Mouse (Mus musculus) kidney, postnatal 25 days (tissue): ENCODE measurements at regions not wholly inside any gene's neighbourhood (a gene's known extent, or its start where the extent isn't known, plus 50 kb on each side); places are given as distances from the start of the nearest gene placed in this dataset.
A peak's percentile ranks its signal among the peaks of the same experiment; 100 is the strongest.
"Not testable (repeated sequence)": the region's sequence is repeated elsewhere in the genome, so short reads cannot be mapped to it uniquely, and the experiment has no call there.

Source experiments
- DNase-seq, 2 experiments: peaks; one replicate each; pipeline ENCODE4 v3.0.0; 2021; ENCODE audit warnings: mixed read lengths in 2 of 2

- DNase-seq = no peak
These were observed 186.3 kb upstream of the Tmem45b start for GRCm38 (mm10) chr9:31650362-31651130.

DNA sequence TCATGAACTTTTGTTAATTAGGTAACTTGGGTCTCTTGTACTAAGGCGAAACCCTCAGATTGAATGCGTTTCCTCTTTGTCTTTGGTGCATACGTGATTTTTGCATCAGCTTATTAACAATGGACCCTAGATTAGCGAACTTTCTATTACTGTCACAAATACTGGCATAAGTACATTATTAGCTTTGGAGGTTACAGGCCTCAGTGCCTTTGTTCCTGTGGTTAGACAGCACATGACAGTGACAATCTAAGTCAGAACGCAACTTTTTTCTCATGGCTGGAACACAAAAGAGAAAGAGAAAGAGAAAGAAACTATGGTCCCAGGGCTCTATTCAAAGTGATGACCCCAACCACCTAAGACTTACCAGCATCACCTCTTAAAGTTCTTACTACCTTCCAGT, 184.8 kb upstream of the Tmem45b start:
- no peak for DNase-seq

- DNase-seq = no peak
These were observed 184.3 kb upstream of the Tmem45b start for GRCm38 (mm10) chr9:31648551-31648950.

- DNase-seq = peak in 1 of 2 experiments; percentile 34
These were observed 180.9 kb upstream of the Tmem45b start for GRCm38 (mm10) chr9:31645114-31645513.

GRCm38 (mm10) chr9:31644106-31644505, 179.8 kb upstream of the Tmem45b start:
- no peak for DNase-seq

- DNase-seq = no peak
These were observed 177.9 kb upstream of the Tmem45b start for GRCm38 (mm10) chr9:31642169-31642568.

- DNase-seq = no peak
These were observed 164.0 kb upstream of the Tmem45b start for GRCm38 (mm10) chr9:31628291-31628690.

DNA sequence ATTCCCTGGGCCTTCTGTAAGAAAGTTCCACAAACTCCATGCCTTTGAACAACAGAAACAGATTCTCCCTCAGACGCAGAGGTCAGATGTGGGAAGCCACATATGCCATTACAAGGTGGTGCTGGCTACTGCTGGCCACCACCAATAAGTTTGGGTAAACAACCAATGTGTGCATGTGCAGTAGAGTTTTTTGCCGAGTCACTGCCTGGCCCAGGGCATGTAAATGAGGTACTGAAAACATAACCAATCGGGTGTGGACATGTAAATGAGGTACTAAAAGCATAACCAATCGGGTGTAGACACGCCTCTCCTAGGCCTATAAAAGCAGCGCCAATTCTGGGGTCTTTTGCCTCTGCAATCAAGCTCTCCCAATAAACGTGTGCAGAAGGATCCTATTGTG, 157.3 kb upstream of the Tmem45b start:
- DNase-seq = not testable (repeated sequence)

GRCm38 (mm10) chr9:31619344-31619743, 155.1 kb upstream of the Tmem45b start:
- DNase-seq = no peak

DNA sequence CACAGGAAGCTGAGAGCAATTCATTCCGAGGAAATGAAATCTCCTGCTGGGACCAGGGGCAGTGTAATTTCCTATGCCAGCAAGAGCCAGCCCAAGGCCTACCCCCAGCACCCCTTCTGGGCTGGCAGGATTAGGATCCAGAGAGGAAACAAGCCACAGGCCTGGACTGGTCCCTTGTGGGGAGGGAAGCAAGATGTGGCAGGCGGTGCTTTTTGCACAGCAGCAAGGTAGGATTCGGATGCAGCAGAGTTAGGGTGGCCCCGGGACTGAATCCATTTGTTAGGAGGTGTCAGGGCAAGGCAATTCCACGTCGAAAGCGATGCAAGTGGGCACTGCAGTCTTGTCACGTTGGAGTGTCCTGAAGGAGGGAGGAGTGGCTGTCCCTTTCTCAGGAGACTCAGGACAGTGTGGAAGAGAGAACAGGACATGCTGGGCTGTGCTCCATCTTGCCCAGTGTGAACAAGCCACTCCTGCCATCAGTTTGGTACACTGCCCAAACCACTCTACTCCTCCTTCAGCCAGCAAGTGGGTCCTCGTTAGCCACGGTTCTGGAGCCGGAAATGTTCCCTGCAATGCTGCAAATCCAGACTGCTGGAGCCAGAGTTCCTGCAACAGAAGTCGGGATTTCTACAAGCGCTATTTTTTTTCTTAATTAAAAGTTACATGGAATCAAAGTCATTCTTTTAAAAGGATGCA, 150.1 kb upstream of the Tmem45b start:
- DNase-seq = no peak

- no peak for DNase-seq
These were observed 146.9 kb upstream of the Tmem45b start for GRCm38 (mm10) chr9:31611036-31611695.

DNA sequence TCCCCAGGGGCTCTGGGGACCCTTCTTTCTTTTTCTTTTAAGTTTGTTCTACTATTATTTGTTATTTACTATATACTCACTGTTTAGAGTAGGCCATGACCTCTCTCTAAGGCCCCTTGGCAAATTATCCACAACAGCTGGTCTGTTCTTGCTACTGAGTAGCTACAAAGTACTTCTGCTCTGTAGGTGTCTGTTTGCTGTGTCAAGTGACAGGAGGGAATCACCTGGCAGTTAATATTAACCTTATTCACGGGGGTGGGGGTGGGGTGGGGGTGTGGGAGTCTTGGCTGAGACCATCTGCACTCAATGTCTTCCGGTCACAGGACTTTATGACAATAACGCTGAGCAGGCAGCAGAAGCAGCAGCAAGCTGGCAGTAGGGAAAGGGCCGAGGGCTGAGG, 146.4 kb upstream of the Tmem45b start:
- DNase-seq = no peak

- peak in 1 of 2 experiments; percentile 35 for DNase-seq
These were observed 145.9 kb upstream of the Tmem45b start for GRCm38 (mm10) chr9:31610212-31610611.

- no peak for DNase-seq
These were observed 145.5 kb upstream of the Tmem45b start for GRCm38 (mm10) chr9:31609731-31610130.

GRCm38 (mm10) chr9:31608084-31608870, 144.0 kb upstream of the Tmem45b start:
- DNase-seq = no peak

GRCm38 (mm10) chr9:31606936-31607335, 142.7 kb upstream of the Tmem45b start:
- no peak for DNase-seq

DNA sequence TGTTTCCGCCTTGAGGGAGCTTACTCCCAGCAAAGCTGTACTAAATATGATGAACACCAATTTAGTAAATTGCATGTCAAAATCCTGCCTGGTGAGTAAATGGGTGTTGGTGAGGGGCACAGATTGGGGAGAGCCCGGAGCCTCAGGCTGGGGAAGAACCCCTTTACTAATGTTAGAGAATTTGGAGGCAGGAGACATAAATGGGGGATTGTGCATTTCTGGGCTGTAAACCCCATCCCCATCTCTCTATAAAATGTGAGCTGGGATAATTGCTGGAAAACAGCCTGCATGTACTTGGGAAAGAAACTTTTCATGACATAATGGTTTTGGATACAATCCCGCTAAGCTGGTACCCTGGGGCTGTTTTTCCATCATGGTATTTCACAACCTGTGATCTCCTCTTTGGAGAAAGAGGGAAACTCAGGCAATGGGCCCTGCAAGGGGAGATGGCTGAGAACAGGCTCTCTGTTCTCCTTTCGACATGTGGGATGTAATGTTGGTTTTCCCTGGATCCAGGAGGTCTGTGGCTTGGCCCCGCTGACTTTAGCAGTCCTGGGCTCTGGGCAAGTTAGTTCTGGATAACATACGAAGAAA, 140.3 kb upstream of the Tmem45b start:
- no peak for DNase-seq

DNA sequence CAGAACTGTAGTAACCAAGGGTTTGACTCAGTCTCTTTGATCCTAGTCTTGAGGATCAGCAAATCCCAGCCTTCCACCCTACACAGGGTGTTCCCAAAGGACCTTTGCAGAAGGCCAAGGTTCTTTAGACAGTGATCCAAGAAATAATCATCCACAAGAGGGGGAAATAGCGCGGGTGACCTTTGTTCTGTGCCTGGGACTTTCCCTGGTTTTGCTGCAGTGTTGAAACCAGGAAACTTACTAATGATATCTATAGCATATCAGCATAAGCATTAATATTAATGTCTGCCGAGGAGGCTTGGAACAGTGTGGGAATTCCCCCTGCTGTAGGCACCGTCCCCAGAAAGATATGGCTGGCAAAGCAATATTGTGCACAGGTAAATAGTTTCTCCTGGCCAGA, 138.4 kb upstream of the Tmem45b start:
- no peak for DNase-seq

DNA sequence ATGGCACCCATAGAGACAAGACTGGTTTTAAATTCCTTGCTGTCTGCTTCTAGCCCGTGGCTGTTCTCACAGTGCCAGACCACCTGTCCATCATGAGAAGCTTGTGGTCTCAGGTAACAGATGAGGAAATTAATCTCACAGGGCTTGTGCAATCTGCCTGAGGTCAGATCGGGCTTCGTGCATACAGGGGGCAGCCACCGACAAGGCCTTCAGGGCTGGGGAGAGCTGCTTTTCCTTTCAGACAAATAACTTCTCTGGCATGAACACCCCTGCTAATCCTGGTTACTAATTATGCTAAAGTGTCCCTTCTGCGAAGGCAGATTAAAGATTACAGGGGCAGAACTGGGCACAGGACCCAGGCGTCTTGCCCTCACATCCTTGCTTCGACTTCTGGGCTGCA, 130.8 kb upstream of the Tmem45b start:
- DNase-seq = no peak

DNA sequence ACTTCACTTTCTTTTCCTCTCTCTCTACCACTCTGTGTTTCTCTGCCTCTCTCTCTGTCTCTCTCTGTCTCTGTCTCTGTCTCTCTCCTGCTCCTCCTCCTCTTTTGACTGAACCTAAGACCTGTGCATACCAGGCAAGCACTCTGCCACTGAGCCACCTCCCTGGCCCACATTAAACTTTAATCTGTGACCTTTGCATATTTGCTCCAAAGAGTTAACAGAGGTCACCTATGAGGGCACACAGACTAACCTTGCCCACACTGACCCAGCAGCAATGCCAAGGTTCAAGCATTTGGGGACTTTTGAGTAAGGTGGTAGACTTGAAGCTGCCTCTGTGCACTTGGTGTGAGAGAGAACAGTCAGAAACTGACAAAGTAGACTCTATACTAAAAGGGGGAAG, 123.4 kb upstream of the Tmem45b start:
- no peak for DNase-seq

DNA sequence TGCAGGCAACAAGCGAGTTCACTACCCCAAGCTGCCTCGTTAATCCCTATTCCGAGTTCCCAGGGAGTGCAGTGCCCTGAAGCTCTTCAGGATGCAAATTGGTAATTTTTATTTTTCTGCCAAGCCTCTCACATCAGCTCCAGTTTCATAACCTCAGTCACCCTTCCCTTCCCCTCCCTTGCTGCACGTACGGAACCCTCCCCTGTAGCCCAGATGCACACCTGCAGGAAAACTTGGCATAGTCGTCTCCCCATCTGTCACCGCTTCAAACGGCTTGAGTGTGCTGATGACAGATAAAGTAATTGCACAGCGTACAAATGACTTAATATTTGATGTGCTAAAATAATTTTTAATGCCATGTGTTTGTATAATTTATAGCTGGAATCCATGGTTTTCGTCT, 119.7 kb upstream of the Tmem45b start:
- no peak for DNase-seq

DNA sequence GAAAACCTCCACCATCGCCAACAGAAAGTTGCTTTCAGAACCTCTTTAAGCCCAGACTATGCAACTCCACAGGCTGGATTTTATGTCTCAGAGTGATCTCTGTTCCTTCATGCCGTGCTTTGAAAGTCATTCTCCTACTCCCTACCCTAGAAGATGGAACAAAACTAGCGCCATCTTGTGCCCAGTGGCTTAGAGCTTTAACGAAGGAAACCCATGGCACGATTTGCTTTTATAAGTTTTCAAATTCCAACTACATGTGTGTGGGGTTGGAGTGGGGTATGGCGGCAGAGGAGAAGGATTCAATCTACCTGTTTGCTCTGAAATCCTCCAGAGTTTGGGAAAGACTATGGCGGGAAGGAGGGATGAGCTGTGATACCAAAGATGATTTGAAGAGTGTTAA, 118.7 kb upstream of the Tmem45b start:
- DNase-seq = no peak
